Mouse (Mus musculus) heart, embryonic 12.5 days (tissue): ENCODE results near the gene Colec11. TPM values are rescaled to one million over a fixed set of nuclear protein-coding genes. Genes with fewer than 3 reads are reported as not detected.

Source experiments
- ATAC-seq: fragments of 200-750 bp; cut with Nextera tagmentation; 2 replicates; pipeline ENCODE4 v1.8.0; 2017; ENCODE audit warnings: moderate TSS enrichment, moderate library complexity; ENCODE audit not compliant: insufficient number of reproducible peaks, low FRiP score
- H3K27ac ChIP-seq: fragments of 300-500 bp; sonication (generic); 2 replicates; pipeline ENCODE4 v1.5.1; 2016; ENCODE audit warnings: mild to moderate bottlenecking, moderate library complexity; ENCODE audit not compliant: poor library complexity, severe bottlenecking
- H3K27me3 ChIP-seq: fragments of 300-500 bp; sonication (generic); replicated peaks from 2 replicates; pipeline ENCODE4 v1.6.1; 2016; ENCODE audit warnings: mild to moderate bottlenecking, moderate library complexity
- H3K36me3 ChIP-seq: fragments of 300-500 bp; sonication (generic); 2 replicates; pipeline ENCODE4 v1.6.1; 2016; ENCODE audit warnings: mild to moderate bottlenecking, moderate library complexity
- H3K4me1 ChIP-seq: fragments of 300-500 bp; sonication (generic); replicated peaks from 2 replicates; pipeline ENCODE4 v1.6.1; 2016; ENCODE audit warnings: mild to moderate bottlenecking
- H3K4me2 ChIP-seq: fragments of 300-500 bp; sonication (generic); 2 replicates; pipeline ENCODE4 v1.6.1; 2016; ENCODE audit warnings: mild to moderate bottlenecking, moderate library complexity
- H3K4me3 ChIP-seq: fragments of 300-500 bp; sonication (generic); 2 replicates; pipeline ENCODE4 v1.5.1; 2016; ENCODE audit warnings: mild to moderate bottlenecking
- H3K9ac ChIP-seq: fragments of 300-500 bp; sonication (generic); 2 replicates; pipeline ENCODE4 v1.6.1; 2016; ENCODE audit warnings: mild to moderate bottlenecking, moderate library complexity
- H3K9me3 ChIP-seq: fragments of 300-500 bp; sonication (generic); replicated peaks from 2 replicates; pipeline ENCODE4 v1.6.1; 2016; ENCODE audit warnings: mild to moderate bottlenecking, moderate library complexity
- WGBS: fragments of 180-500 bp; shearing (Covaris S2); methylation state at CpG from one replicate; pipeline ENCODE4 v1.1.7; 2016; 5-methylcytosine and 5-hydroxymethylcytosine counted together
- polyA plus RNA-seq: library from polyadenylated mRNA; unstranded; fragments of >200 nt; fragmentation: Nextera tagmentation; extraction: Ambion mirVana; gene quantifications from 2 replicates; pipeline ENCODE4 v1.2.1, GENCODE M21; 2016

The Colec11 gene
- polyA plus RNA-seq, 1 experiment from 2014 or later: 6.3 TPM

GRCm38 (mm10) chr12:28602259-28602658 is 20.9 kb downstream of the Colec11 start:
- 25% methylated on average over 4 of the region's 4 CpGs for WGBS
- no peak overlapping the region for H3K9ac ChIP-seq

GRCm38 (mm10) chr12:28598526-28598991 is 24.6 kb downstream of the Colec11 start:
- Histone ChIP-seq H3K36me3 (no peaks in the 10 kb centered on the region), H3K27me3 (no peaks in the 10 kb centered on the region), H3K4me1 (peaks cover 22% of the 10 kb centered on the region), H3K4me3 (no peak overlapping the region), H3K4me2 (no peak overlapping the region), H3K9ac (no peak overlapping the region), H3K27ac (no peak overlapping the region), H3K9me3 (no peaks in the 10 kb centered on the region)
- no peak for ATAC-seq
- 45% methylated on average over 2 of the region's 2 CpGs for WGBS

More at GRCm38 (mm10) chr12:28602259-28602658, 20.9 kb downstream of the Colec11 start:
- no peaks in the 10 kb centered on the region for H3K36me3 ChIP-seq
- H3K9me3 ChIP-seq: no peaks in the 10 kb centered on the region
- peaks cover 25% of the 10 kb centered on the region for H3K4me1 ChIP-seq
- H3K27me3 ChIP-seq: no peaks in the 10 kb centered on the region
- no peak overlapping the region for H3K27ac ChIP-seq
- no peak overlapping the region for H3K4me3 ChIP-seq
- ATAC-seq: no peak
- H3K4me2 ChIP-seq: no peak overlapping the region

- Histone ChIP-seq H3K4me1 (peaks cover 22% of the 10 kb centered on the region), H3K9ac (no peak overlapping the region), H3K27me3 (no peaks in the 10 kb centered on the region), H3K27ac (no peak overlapping the region), H3K4me3 (no peak overlapping the region), H3K9me3 (no peaks in the 10 kb centered on the region), H3K36me3 (no peaks in the 10 kb centered on the region), H3K4me2 (no peak overlapping the region)
- ATAC-seq: no peak
- 39% methylated on average over 3 of the region's 3 CpGs for WGBS
These were observed 25.1 kb downstream of the Colec11 start for GRCm38 (mm10) chr12:28598110-28598509.

- Histone ChIP-seq H3K9me3 (no peaks in the 10 kb centered on the region), H3K4me2 (no peak overlapping the region)
- WGBS: 58% methylated on average over 9 of the region's 9 CpGs
These were observed 25.5 kb downstream of the Colec11 start for GRCm38 (mm10) chr12:28597699-28598098.

GRCm38 (mm10) chr12:28596851-28597250 is 26.3 kb downstream of the Colec11 start:
- no peaks in the 10 kb centered on the region for H3K27me3 ChIP-seq
- ATAC-seq: no peak
- H3K4me3 ChIP-seq: no peak overlapping the region
- H3K4me2 ChIP-seq: no peak overlapping the region
- no peaks in the 10 kb centered on the region for H3K36me3 ChIP-seq
- no peaks in the 10 kb centered on the region for H3K9me3 ChIP-seq
- peaks cover 18% of the 10 kb centered on the region for H3K4me1 ChIP-seq
- no peak overlapping the region for H3K9ac ChIP-seq
- no peak overlapping the region for H3K27ac ChIP-seq

More at GRCm38 (mm10) chr12:28597699-28598098, 25.5 kb downstream of the Colec11 start:
- ATAC-seq: no peak
- H3K4me3 ChIP-seq: no peak overlapping the region
- H3K4me1 ChIP-seq: peaks cover 22% of the 10 kb centered on the region
- no peak overlapping the region for H3K27ac ChIP-seq
- H3K36me3 ChIP-seq: no peaks in the 10 kb centered on the region
- H3K27me3 ChIP-seq: no peaks in the 10 kb centered on the region
- H3K9ac ChIP-seq: no peak overlapping the region

- Histone ChIP-seq H3K4me2 (no peak overlapping the region), H3K27ac (no peak overlapping the region), H3K4me1 (peaks cover 12% of the 10 kb centered on the region), H3K4me3 (no peak overlapping the region), H3K36me3 (no peaks in the 10 kb centered on the region), H3K9ac (no peak overlapping the region), H3K9me3 (no peaks in the 10 kb centered on the region), H3K27me3 (peaks cover 22% of the 10 kb centered on the region)
- ATAC-seq: 0 out of 2 replicates have a peak, but pooled peaks have one; percentile 17
- 41% methylated on average over 13 of the region's 13 CpGs for WGBS
These were observed 32.7 kb downstream of the Colec11 start for GRCm38 (mm10) chr12:28590428-28590827.

- H3K4me1 ChIP-seq: peaks cover 12% of the 10 kb centered on the region
- H3K27me3 ChIP-seq: peaks cover 23% of the 10 kb centered on the region
- peak; percentile 66 for ATAC-seq
- WGBS: 8% methylated on average over 24 of the region's 24 CpGs
- H3K9me3 ChIP-seq: no peaks in the 10 kb centered on the region
- no peak overlapping the region for H3K27ac ChIP-seq
- H3K4me3 ChIP-seq: peak overlapping the region; percentile 54
- H3K9ac ChIP-seq: peak overlapping the region; percentile 66; the same call in 1 of the 2 replicates
- peak overlapping the region; percentile 90 for H3K4me2 ChIP-seq
- no peaks in the 10 kb centered on the region for H3K36me3 ChIP-seq
These were observed 33.9 kb downstream of the Colec11 start for GRCm38 (mm10) chr12:28589090-28589868.

- Histone ChIP-seq H3K4me3 (no peak overlapping the region), H3K9me3 (no peaks in the 10 kb centered on the region), H3K4me2 (no peak overlapping the region), H3K36me3 (no peaks in the 10 kb centered on the region), H3K27me3 (peaks cover 23% of the 10 kb centered on the region), H3K27ac (no peak overlapping the region), H3K4me1 (peaks cover 12% of the 10 kb centered on the region), H3K9ac (no peak overlapping the region)
- WGBS: 78% methylated on average over 6 of the region's 6 CpGs
- ATAC-seq: no peak
These were observed 35.2 kb downstream of the Colec11 start for GRCm38 (mm10) chr12:28587949-28588348.

- ATAC-seq: no peak
- H3K27me3 ChIP-seq: peaks cover 17% of the 10 kb centered on the region
- no peak overlapping the region for H3K27ac ChIP-seq
- H3K4me3 ChIP-seq: no peak overlapping the region
- no peaks in the 10 kb centered on the region for H3K36me3 ChIP-seq
- 0 out of 2 replicates have a peak, but pooled peaks cover 1% of the 10 kb centered on the region for H3K4me1 ChIP-seq
- no peak overlapping the region for H3K9ac ChIP-seq
- no peaks in the 10 kb centered on the region for H3K9me3 ChIP-seq
- no peak overlapping the region for H3K4me2 ChIP-seq
- WGBS: 53% methylated on average over 3 of the region's 3 CpGs
These were observed 39.1 kb downstream of the Colec11 start for GRCm38 (mm10) chr12:28584036-28584435.

- WGBS: 80% methylated on average over 8 of the region's 8 CpGs
- Histone ChIP-seq H3K9ac (no peak within 1 kb of the TSS), H3K27me3 (0 out of 2 replicates have a peak, but pooled peaks cover 4% of the 10 kb centered on the region), H3K9me3 (no peaks in the 10 kb centered on the region), H3K4me1 (no peaks in the 10 kb centered on the region), H3K27ac (no peak within 1 kb of the TSS), H3K4me2 (no peak within 1 kb of the TSS), H3K4me3 (no peak within 1 kb of the TSS), H3K36me3 (no peaks in the 10 kb centered on the region)
- no peak for ATAC-seq
These were observed 40.8 kb downstream of the Colec11 start, which contains the start of gene Allc for GRCm38 (mm10) chr12:28582423-28582822. Allc (minus strand) TSS chr12:28582523.

- H3K9ac ChIP-seq: no peak overlapping the region
- no peak overlapping the region for H3K27ac ChIP-seq
- H3K27me3 ChIP-seq: no peaks in the 10 kb centered on the region
- no peaks in the 10 kb centered on the region for H3K9me3 ChIP-seq
- H3K4me2 ChIP-seq: no peak overlapping the region
- H3K4me3 ChIP-seq: no peak overlapping the region
- 31% methylated on average over 4 of the region's 4 CpGs for WGBS
- no peak for ATAC-seq
- no peaks in the 10 kb centered on the region for H3K4me1 ChIP-seq
- no peaks in the 10 kb centered on the region for H3K36me3 ChIP-seq
These were observed 44.0 kb downstream of the Colec11 start for GRCm38 (mm10) chr12:28579132-28579531.
